Mouse (Mus musculus): Measurements from ENCODE around the gene Pfkfb2. TPM values are rescaled to one million over a fixed set of nuclear protein-coding genes. Genes with fewer than 3 reads are reported as not detected.
A peak's percentile ranks its signal among the peaks of the same experiment; 100 is the strongest.

Gene Pfkfb2
- polyA plus RNA-seq, 1 experiment from 2014 or later = 6.1 TPM

DNA sequence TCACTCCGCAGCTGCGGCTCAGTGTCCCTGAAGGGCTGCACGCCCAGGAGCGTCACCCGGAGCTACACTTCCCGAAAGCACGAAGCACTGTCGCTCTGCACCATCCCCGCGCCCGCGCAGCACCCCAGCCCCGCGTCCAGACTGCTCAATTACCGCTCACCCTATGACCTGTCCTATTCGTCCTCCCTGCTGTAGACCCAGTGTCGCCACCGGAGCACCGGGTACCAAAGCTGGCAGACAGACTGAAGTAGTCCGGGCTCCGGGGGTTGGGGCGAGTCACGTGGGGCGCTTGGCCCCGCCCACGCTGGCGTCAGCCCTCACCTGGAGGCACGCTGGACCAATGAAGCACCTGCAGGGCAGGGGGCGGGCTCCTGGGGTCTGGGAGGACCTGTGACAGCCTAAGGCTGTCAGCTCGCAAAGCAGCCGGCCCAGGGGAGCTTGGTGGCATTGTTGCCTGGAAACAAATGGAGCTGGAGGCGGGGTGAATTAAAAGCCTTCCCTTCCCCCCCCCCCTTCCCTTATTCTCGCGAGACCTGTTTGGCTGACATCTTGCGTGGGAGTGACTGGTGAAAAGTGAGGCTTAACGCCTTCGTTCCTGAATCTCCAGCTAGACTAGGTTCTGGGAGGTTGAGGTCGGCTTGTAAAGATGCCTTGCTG, 13.4 kb downstream of the Pfkfb2 start, which contains the start of gene Gm29427:
Gene Gm29427 (minus strand): TSS at position 239 of the 657 bp plus-strand sequence.
- under 1% methylated on average over 38 of the region's 38 CpGs for WGBS
- H3K4me1 ChIP-seq (ENCODE audit: control insufficient read depth in 2 of 2, insufficient read depth in 2 of 2, low read length in 2 of 2) = peaks cover 6 to 10% of the 10 kb centered on the region in 2 experiments
- H3K36me3 ChIP-seq (ENCODE audit: control insufficient read depth, insufficient read depth, low read length) = peaks cover 22% of the 10 kb centered on the region; the same call in 1 of the 2 replicates
- H3K4me2 ChIP-seq (ENCODE audit: low read length) = peak within 1 kb of the TSS; percentile 99
- no peaks in the 10 kb centered on the region for H3K9me3 ChIP-seq (ENCODE audit: control insufficient read depth, low read length)
- H3K27me3 ChIP-seq (ENCODE audit: control insufficient read depth, insufficient read depth, low read length) = no peaks in the 10 kb centered on the region
- ATAC-seq (ENCODE audit: insufficient number of reproducible peaks, insufficient read depth, low FRiP score, low read depth) = peak; percentile 89
- H3K9ac ChIP-seq (ENCODE audit: low read length) = peak within 1 kb of the TSS; percentile 95
- peak within 1 kb of the TSS; percentile 83 to 96 for H3K4me3 ChIP-seq (ENCODE audit: control insufficient read depth in 1 of 2, insufficient read depth in 1 of 2, low read depth in 1 of 2, low read length in 2 of 2)
- H3K27ac ChIP-seq (replicated peaks in 1 of 2; ENCODE audit: control insufficient read depth in 1 of 2, insufficient read depth in 1 of 2, low read depth in 2 of 2, low read length in 2 of 2) = peak within 1 kb of the TSS; percentile 75 to 80

- H3K27ac ChIP-seq (replicated peaks in 1 of 2; ENCODE audit: control insufficient read depth in 1 of 2, insufficient read depth in 1 of 2, low read depth in 2 of 2, low read length in 2 of 2) = no peak overlapping the region
- no peak overlapping the region for H3K9ac ChIP-seq (ENCODE audit: low read length)
- H3K4me2 ChIP-seq (ENCODE audit: low read length) = no peak overlapping the region
- no peak overlapping the region for H3K4me3 ChIP-seq (ENCODE audit: control insufficient read depth in 1 of 2, insufficient read depth in 1 of 2, low read depth in 1 of 2, low read length in 2 of 2)
- no peaks in the 10 kb centered on the region for H3K9me3 ChIP-seq (ENCODE audit: control insufficient read depth, low read length)
- 80% methylated on average over 4 of the region's 4 CpGs for WGBS
- H3K36me3 ChIP-seq (ENCODE audit: control insufficient read depth, insufficient read depth, low read length) = peaks cover 20% of the 10 kb centered on the region; the same call in 1 of the 2 replicates
- no peak for ATAC-seq (ENCODE audit: insufficient number of reproducible peaks, insufficient read depth, low FRiP score, low read depth)
- H3K27me3 ChIP-seq (ENCODE audit: control insufficient read depth, insufficient read depth, low read length) = no peaks in the 10 kb centered on the region
- H3K4me1 ChIP-seq (ENCODE audit: control insufficient read depth in 2 of 2, insufficient read depth in 2 of 2, low read length in 2 of 2) = peaks cover 7 to 10% of the 10 kb centered on the region in 2 experiments
These were observed 15.0 kb downstream of the Pfkfb2 start for GRCm38 (mm10) chr1:130714046-130714445.

- Histone ChIP-seq H3K27me3 (ENCODE audit: control insufficient read depth, insufficient read depth, low read length) (no peaks in the 10 kb centered on the region), H3K36me3 (ENCODE audit: control insufficient read depth, insufficient read depth, low read length) (peaks cover 49% of the 10 kb centered on the region), H3K4me3 (ENCODE audit: control insufficient read depth in 1 of 2, insufficient read depth in 1 of 2, low read depth in 1 of 2, low read length in 2 of 2) (no peak overlapping the region), H3K4me1 (ENCODE audit: control insufficient read depth in 2 of 2, insufficient read depth in 2 of 2, low read length in 2 of 2) (peaks cover 0 to 5% of the 10 kb centered on the region in 2 experiments; a peak in 2 of 4 replicates), H3K9me3 (ENCODE audit: control insufficient read depth, low read length) (no peaks in the 10 kb centered on the region), H3K27ac (replicated peaks in 1 of 2; ENCODE audit: control insufficient read depth in 1 of 2, insufficient read depth in 1 of 2, low read depth in 2 of 2, low read length in 2 of 2) (no peak overlapping the region), H3K9ac (ENCODE audit: low read length) (no peak overlapping the region), H3K4me2 (ENCODE audit: low read length) (no peak overlapping the region)
- ATAC-seq (ENCODE audit: insufficient number of reproducible peaks, insufficient read depth, low FRiP score, low read depth) = no peak
- WGBS = 78% methylated on average over 22 of the region's 22 CpGs
These were observed 18.6 kb downstream of the Pfkfb2 start for GRCm38 (mm10) chr1:130710283-130711080.

DNA sequence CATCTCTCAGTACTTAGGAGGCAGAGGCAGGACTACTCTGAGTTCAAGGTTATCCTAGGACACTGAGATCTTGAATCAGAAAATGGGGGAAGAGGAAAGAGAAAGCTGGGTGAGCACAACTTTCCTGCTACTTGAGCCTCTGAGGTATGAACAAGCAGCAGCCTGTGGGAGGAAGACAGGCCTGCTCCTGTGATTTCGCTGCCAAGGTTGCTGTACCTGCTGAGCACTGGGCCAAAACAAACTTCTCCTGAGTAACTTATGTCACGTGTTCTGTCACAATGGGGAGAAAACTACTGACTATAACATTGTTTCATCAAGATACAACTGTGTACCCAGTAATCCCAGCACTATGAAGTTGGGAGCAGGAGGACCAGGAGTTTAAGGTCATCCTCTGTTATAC, 25.4 kb downstream of the Pfkfb2 start:
- no peak overlapping the region for H3K9ac ChIP-seq (ENCODE audit: low read length)
- no peak overlapping the region for H3K4me2 ChIP-seq (ENCODE audit: low read length)
- no peaks in the 10 kb centered on the region for H3K4me1 ChIP-seq (ENCODE audit: control insufficient read depth in 2 of 2, insufficient read depth in 2 of 2, low read length in 2 of 2)
- H3K4me3 ChIP-seq (ENCODE audit: control insufficient read depth in 1 of 2, insufficient read depth in 1 of 2, low read depth in 1 of 2, low read length in 2 of 2) = no peak overlapping the region
- H3K9me3 ChIP-seq (ENCODE audit: control insufficient read depth, low read length) = no peaks in the 10 kb centered on the region
- no peaks in the 10 kb centered on the region for H3K27me3 ChIP-seq (ENCODE audit: control insufficient read depth, insufficient read depth, low read length)
- 85% methylated on average over 2 of the region's 2 CpGs for WGBS
- no peak overlapping the region for H3K27ac ChIP-seq (replicated peaks in 1 of 2; ENCODE audit: control insufficient read depth in 1 of 2, insufficient read depth in 1 of 2, low read depth in 2 of 2, low read length in 2 of 2)
- no peak for ATAC-seq (ENCODE audit: insufficient number of reproducible peaks, insufficient read depth, low FRiP score, low read depth)
- peaks cover 78% of the 10 kb centered on the region for H3K36me3 ChIP-seq (ENCODE audit: control insufficient read depth, insufficient read depth, low read length)

DNA sequence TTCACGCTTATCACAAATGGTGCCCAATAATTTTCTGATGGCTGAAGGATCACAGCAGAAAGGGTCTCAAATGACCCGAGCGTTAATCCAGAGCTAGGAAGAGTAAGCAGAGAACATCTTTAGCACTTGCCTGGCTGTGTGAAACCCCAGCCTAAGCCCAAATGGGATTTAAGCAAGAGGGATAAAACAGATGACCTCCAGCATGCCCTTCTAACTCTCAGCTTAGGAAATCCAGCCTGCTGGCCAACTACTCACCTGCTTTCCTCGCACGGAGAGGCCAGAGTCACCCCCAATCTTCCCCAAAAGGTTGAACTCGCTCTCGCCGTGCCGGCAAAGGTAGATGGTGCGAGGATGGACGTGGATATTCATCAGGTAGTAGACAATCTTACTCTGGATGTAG, 27.1 kb downstream of the Pfkfb2 start:
- no peak overlapping the region for H3K4me3 ChIP-seq (ENCODE audit: control insufficient read depth in 1 of 2, insufficient read depth in 1 of 2, low read depth in 1 of 2, low read length in 2 of 2)
- no peak for ATAC-seq (ENCODE audit: insufficient number of reproducible peaks, insufficient read depth, low FRiP score, low read depth)
- H3K9me3 ChIP-seq (ENCODE audit: control insufficient read depth, low read length) = no peaks in the 10 kb centered on the region
- WGBS = 89% methylated on average over 11 of the region's 11 CpGs
- no peak overlapping the region for H3K9ac ChIP-seq (ENCODE audit: low read length)
- H3K27me3 ChIP-seq (ENCODE audit: control insufficient read depth, insufficient read depth, low read length) = no peaks in the 10 kb centered on the region
- no peak overlapping the region for H3K4me2 ChIP-seq (ENCODE audit: low read length)
- peaks cover 77% of the 10 kb centered on the region for H3K36me3 ChIP-seq (ENCODE audit: control insufficient read depth, insufficient read depth, low read length)
- H3K4me1 ChIP-seq (ENCODE audit: control insufficient read depth in 2 of 2, insufficient read depth in 2 of 2, low read length in 2 of 2) = no peaks in the 10 kb centered on the region
- H3K27ac ChIP-seq (replicated peaks in 1 of 2; ENCODE audit: control insufficient read depth in 1 of 2, insufficient read depth in 1 of 2, low read depth in 2 of 2, low read length in 2 of 2) = no peak overlapping the region

DNA sequence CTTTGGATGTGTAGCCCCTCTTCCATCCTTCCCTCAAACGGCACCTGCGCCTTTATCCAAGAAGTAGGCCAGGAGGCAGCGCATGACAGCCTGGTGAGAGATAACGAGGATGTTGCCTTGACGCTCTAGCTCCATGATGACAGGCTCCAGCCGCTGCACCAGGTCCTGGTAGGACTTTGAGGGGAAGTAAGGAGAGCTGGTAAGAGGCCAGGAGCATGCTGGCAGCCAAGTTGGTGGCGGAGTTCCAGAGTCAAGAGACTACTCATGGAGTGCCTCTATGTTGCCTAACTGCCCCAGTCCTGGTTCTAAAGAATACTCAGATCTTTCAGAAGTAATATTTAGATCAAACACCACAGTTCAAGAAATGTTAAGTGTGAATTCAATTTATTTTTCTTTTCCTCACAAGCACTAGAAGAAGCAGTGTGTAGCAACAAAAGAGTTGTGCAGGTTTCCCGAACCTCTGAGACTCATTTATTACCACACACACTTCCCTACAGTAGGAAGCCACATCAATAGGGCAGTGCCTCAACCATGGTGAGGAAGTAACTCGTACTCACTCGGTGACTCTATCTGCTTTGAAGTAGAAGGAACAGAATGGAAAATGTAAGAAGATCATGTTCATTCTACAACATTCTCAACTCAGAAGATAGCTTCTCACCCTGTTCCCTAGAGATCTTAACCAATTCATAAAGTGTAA, 29.0 kb downstream of the Pfkfb2 start:
- Histone ChIP-seq H3K27ac (replicated peaks in 1 of 2; ENCODE audit: control insufficient read depth in 1 of 2, insufficient read depth in 1 of 2, low read depth in 2 of 2, low read length in 2 of 2) (no peak overlapping the region), H3K4me3 (ENCODE audit: control insufficient read depth in 1 of 2, insufficient read depth in 1 of 2, low read depth in 1 of 2, low read length in 2 of 2) (no peak overlapping the region), H3K4me2 (ENCODE audit: low read length) (no peak overlapping the region), H3K4me1 (ENCODE audit: control insufficient read depth in 2 of 2, insufficient read depth in 2 of 2, low read length in 2 of 2) (no peaks in the 10 kb centered on the region), H3K27me3 (ENCODE audit: control insufficient read depth, insufficient read depth, low read length) (no peaks in the 10 kb centered on the region), H3K36me3 (ENCODE audit: control insufficient read depth, insufficient read depth, low read length) (peaks cover 71% of the 10 kb centered on the region), H3K9ac (ENCODE audit: low read length) (no peak overlapping the region), H3K9me3 (ENCODE audit: control insufficient read depth, low read length) (no peaks in the 10 kb centered on the region)
- no peak for ATAC-seq (ENCODE audit: insufficient number of reproducible peaks, insufficient read depth, low FRiP score, low read depth)
- WGBS = 78% methylated on average over 10 of the region's 10 CpGs

DNA sequence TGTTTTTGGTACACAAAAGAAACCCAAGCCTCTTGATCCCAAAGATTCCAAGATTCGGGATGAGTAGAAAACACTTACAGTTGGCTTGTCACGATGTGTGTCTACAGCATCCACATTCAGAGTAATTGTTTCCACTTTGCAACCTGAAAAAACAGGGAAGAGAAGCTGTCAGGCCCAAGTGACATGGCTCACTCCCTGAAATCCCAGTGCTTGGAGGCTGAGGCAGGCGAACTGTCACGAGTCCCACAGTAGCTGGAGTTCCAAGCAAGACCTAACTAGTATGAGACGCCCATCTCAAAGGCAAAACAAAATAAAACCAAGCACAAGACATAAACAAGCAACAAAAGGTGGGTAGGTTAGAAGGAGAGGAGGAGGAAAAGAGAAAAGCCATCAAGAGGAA, 30.5 kb downstream of the Pfkfb2 start:
- 87% methylated on average over 5 of the region's 5 CpGs for WGBS
- no peak overlapping the region for H3K4me2 ChIP-seq (ENCODE audit: low read length)
- no peaks in the 10 kb centered on the region for H3K4me1 ChIP-seq (ENCODE audit: control insufficient read depth in 2 of 2, insufficient read depth in 2 of 2, low read length in 2 of 2)
- no peak for ATAC-seq (ENCODE audit: insufficient number of reproducible peaks, insufficient read depth, low FRiP score, low read depth)
- no peak overlapping the region for H3K4me3 ChIP-seq (ENCODE audit: control insufficient read depth in 1 of 2, insufficient read depth in 1 of 2, low read depth in 1 of 2, low read length in 2 of 2)
- no peaks in the 10 kb centered on the region for H3K9me3 ChIP-seq (ENCODE audit: control insufficient read depth, low read length)
- H3K9ac ChIP-seq (ENCODE audit: low read length) = no peak overlapping the region
- H3K27ac ChIP-seq (replicated peaks in 1 of 2; ENCODE audit: control insufficient read depth in 1 of 2, insufficient read depth in 1 of 2, low read depth in 2 of 2, low read length in 2 of 2) = no peak overlapping the region
- peaks cover 68% of the 10 kb centered on the region for H3K36me3 ChIP-seq (ENCODE audit: control insufficient read depth, insufficient read depth, low read length)
- no peaks in the 10 kb centered on the region for H3K27me3 ChIP-seq (ENCODE audit: control insufficient read depth, insufficient read depth, low read length)

All from heart, embryonic 14.5 days (tissue).